Mouse (Mus musculus): ENCODE results near the gene Pfn1. TPM values are rescaled to one million over a fixed set of nuclear protein-coding genes. Genes with fewer than 3 reads are reported as not detected.
A peak's percentile ranks its signal among the peaks of the same experiment; 100 is the strongest.

The Pfn1 gene
- total RNA-seq, 2 experiments from 2014 or later, result 283 to 296 TPM

DNA sequence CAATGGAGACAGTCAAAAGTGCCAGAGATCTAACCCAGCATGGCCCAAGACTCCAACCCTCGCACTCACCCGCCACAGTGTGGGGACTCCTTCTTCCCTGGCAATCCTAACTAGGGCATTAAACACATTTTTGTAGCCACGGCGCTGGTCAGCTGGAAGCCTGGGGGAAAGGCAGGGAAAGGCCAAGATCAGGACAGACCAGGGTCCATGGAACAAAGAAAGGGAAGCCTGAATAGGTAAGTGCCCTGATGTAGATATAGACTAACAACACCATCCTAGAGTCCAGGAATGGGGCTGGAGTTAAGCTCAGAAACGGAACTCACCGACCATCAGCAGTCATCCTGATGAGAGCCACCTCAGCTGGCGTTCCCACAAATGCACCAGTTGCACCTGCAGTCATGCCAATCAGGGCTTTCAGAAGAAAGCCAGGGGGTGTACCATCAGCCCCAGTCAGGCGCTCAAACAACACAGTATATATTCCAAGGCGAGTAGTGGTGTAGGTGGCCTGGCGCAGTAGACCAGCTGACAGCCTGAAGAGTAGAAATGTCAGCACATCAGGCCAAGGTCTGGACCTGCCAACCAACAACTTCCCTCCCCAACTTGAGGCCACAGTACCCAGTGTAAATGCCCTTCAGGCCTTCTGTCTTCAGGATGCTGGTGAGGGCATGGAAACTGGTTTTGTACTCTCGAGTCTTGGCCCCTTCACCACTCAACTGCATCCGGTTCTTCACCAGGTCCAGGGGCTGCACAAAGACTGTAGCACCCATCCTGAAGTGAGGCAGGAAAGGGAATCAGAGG lies 8.8 kb downstream of the Pfn1 start:
- no peak for DNase-seq
- intact Hi-C loops (cut with DNase I), result loop anchor here (10.0 kb wide), 1 partner anchor 411 kb away; the partner anchor contains the start of genes 0610010K14Rik, Gm21988 and Rnasek

DNA sequence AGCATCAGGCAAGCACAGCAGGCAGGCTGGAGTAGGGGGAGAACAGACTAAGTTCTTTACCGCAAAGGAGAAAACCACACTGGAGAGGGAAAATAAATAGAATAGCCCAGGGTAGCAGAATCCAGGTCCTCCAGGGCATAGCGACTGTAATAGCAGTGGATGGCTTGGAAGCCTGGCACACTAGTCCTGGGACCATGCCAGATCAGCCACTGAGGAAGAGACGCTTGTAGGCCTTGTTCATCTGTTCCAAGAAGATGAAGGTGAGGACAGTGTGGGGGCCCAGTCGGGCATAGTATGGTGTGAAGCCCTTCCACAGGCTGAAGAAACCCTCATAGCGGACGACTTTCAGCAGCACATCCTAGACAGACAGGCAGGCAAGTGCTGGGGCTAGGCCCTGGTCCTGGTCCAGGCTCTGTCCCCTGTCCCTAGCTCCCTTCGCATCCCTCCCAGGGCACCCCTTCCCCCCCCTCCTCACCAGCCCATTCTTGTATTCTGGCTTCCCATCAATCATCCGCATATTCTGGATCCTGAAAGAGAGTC lies 9.8 kb downstream of the Pfn1 start:
- intact Hi-C loops (cut with DNase I), result loop anchor here (10.0 kb wide), 1 partner anchor 410 kb away; the partner anchor contains the start of genes 0610010K14Rik, Gm21988 and Rnasek
- no peak for DNase-seq

DNA sequence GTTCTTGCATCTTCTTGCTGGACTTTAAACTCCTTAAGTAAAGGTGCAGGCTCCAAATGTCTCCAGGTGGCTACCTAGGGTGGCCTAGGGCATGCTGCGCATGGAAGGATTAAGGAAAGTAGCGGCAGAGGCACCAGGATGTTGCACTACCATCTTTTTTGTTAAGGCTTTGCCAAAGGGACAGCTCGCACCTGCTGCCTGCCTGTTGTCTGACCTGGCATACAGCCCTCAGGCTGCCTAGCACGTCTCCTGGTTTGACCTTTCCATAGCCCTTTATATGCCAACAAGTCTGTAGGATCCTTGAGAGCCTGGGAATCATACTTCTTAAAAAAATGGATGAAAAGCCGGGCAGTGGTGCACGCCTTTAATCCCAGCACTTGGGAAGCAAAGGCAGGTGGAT lies 11.4 kb downstream of the Pfn1 start:
- intact Hi-C loops (cut with DNase I), result loop anchor here (10.0 kb wide), 1 partner anchor 408 kb away; the partner anchor contains the start of genes 0610010K14Rik, Gm21988 and Rnasek
- DNase-seq, result no peak

DNA sequence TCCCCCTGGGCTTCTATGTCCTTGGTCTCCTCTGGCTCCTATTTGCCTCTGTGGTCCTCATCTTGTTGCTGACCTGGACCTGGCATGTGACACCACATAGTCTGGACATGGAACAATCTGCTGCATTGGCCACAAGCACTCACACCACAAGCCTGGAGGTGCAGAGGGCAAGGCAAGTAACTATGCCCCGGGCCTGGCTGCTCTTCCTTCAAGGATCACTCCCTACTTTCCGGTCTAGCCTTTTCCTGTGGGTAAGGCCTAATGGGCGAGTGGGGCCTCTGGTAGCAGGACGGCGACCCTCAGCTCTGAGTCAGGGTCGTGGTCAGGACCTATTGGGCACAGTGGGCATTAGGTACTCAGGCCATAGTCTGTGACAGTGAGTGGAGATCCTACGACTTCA lies 13.2 kb downstream of the Pfn1 start:
- no peak for DNase-seq
- intact Hi-C loops (cut with DNase I), result loop anchor here (10.0 kb wide), 1 partner anchor 406 kb away; the partner anchor contains the start of genes 0610010K14Rik, Gm21988 and Rnasek

DNA sequence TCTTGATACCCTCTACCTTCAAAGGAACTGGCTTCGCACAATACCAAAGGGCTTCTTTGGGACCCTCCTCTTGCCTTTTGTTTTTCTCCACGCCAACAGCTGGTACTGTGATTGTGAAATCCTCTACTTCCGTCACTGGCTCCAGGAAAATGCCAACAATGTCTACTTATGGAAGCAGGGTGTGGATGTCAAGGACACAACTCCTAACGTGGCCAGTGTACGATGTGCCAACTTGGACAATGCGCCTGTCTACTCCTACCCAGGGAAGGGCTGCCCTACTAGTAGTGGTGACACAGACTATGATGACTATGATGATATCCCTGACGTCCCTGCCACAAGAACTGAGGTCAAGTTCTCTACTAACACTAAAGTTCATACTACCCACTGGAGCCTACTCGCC lies 14.5 kb downstream of the Pfn1 start:
- no peak for DNase-seq
- intact Hi-C loops (cut with DNase I), result loop anchor here (10.0 kb wide), 1 partner anchor 405 kb away; the partner anchor contains the start of genes 0610010K14Rik, Gm21988 and Rnasek

DNA sequence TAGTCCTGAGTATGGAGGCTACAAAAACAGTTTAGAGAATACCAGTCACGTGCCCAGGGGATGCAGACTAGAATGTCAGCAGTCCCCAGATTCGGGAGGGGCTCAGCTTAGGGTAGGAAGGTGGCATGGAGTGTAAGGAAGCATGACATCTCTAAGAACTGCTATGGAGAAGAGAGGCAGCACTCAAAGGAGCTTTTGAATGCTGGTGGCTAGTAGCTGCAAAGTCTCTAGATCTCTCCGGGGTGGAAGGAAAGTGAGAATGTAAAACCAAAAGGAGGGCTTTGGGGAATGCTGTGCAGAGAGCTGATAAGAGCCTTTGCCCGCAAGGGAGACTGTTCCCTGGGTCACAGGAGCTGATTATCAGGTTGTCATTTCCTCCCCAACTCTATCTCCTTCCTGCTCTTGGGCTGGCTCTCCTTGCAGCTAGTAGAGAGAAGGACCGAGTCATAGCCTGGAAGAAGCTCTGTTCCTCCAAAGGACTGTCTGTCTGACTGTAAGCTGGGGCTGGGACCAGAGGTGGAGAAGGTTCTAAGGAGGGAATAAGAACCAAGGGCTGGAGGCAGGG lies 15.6 kb downstream of the Pfn1 start, which contains the start of gene Gp1ba:
Gene Gp1ba, plus strand, starts transcription at position 409 of the 565 bp plus-strand sequence.
- intact Hi-C loops (cut with DNase I), result no loop called here
- no peak for DNase-seq

DNA sequence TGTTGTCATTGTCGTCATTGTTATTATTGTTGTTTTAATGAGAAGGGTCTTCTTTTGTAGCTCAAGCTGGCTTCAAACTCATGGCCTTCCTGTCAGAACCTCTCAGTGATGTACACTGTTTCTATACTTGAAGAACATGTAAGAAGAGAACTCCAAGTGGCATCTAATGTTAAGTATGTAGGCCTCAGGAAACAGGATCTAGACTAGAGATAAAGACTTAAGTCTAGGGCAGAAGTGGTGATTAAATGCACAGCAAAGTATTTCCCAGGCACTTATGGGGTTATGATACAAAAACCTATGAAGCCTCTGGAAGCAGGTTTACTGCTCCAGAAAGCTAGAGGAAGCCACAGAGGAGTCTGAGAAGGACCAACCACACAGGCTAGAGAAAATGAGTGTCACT lies 16.2 kb downstream of the Pfn1 start:
- no peak for DNase-seq
- intact Hi-C loops (cut with DNase I), result no loop called here

DNA sequence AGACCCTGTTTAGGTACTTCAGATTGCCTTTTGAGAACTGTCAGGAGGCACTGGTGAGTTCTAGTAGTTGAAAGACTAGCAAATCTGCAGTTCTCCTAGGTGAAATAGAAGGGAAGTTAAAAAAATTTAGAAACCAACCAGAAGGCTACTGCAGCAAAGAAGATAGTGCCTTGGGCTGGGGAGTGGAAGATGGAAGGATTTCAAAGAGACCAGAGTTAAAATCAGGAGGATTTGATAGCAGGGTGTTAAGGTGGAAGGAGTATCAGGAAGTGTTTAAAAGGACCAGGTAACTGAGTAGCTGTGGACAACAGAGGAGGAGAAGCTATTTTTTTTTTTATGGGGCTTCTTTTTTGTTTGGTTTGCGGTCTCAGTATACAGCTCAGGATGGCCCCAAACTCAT lies 16.7 kb downstream of the Pfn1 start:
- intact Hi-C loops (cut with DNase I), result no loop called here

DNA sequence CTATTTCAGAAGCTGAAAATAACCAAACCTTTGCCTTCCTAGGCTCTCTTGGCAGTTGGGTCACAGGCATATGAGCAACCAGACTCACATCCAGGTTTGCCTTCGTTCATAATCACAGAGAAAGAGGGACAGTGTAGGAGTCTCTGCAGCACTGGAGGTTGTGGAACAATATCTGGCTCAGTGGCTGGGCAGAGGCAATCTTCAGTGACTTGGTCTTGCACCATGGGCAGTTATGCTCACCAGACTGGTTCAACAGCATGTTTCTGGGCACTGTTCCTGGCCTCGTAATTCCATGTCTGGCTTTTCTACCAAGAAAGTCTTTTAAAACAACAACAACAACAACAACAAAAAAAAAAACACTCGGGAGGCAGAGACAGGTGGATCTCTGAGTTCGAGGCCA lies 18.8 kb downstream of the Pfn1 start:
- DNase-seq, result no peak
- intact Hi-C loops (cut with DNase I), result no loop called here

More for the DNA sequence above, 16.7 kb downstream of the Pfn1 start:
- DNase-seq, result no peak

DNA sequence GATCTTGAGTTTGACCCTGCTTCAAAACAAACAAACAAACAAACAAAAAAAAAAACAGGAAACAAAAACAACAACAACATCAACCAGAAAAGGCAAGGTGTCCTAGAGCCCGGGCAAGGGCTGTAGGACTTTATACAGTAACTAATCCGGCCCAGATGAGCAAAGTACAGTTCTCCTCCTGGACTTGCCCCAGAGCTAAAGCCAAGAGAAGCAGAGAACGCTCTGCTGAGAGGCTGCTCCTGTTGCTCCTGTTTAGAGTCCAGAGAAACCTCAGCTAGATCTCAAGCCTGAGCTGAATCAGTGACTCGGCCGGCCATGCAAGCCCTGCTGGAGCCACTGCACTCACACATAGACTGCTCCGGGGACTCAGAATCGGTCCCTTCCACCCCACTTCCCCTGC lies 24.3 kb downstream of the Pfn1 start:
- DNase-seq, result no peak
- intact Hi-C loops (cut with DNase I), result no loop called here

DNA sequence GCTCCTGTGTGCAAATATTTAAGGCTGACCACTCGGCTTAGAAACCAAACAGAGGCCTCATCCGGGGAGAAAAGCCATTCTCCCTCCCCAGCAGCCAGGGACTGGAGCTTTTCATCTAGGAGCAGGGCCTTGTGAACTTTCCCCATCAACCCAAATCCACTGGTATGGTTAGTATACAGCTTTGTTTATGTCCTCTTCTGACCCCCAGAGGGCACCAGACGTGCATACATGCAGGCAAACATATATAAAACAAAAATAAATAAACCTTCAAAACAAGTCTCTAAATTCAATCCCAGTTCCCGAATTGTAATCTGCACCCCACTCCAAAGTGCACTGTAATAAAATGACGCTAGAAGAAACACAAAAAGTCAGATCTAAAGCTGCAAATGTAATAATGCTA lies 24.9 kb downstream of the Pfn1 start:
- no peak for DNase-seq
- intact Hi-C loops (cut with DNase I), result loop anchor here (1.0 kb wide), 1 partner anchor 126 kb away; no protein-coding TSS in a partner anchor

DNA sequence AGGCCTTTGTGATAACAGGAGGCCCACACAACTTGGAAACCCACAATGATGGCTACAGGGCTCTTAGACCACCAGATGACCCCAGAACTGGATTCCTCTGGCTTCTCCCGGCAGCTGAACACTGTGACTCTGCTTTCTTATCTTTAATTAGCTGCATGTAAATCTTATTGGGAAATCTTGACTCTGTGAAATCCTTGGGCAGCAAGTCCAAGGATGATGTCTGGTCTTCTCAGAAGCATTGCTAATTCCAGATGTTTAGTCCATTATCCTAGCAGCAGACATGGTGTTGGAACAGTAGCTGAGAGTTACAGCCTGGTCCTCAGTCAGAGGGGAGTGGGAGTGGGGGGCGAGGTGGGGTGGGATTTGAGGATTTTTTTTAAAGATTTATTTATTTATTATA lies 26.0 kb downstream of the Pfn1 start:
- intact Hi-C loops (cut with DNase I), result no loop called here
- DNase-seq, result no peak

DNA sequence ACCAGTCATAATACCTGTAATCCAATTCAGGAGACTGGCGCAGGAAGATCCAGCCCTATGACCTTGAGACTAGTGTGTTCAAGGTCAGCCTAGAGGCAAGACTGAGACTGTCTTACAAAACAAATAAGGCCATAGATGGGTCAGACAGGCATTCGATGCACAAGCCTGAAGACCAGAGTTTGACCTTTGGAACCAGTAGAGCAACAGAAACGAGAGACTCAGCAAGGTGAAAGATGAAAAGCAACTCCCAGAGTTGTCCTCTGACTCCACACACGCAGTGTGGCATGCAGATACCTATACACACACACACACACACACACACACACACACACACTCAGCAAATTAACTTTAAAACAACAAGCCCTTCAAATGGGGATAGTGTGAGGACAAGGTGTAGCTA lies 27.6 kb downstream of the Pfn1 start:
- intact Hi-C loops (cut with DNase I), result no loop called here

DNA sequence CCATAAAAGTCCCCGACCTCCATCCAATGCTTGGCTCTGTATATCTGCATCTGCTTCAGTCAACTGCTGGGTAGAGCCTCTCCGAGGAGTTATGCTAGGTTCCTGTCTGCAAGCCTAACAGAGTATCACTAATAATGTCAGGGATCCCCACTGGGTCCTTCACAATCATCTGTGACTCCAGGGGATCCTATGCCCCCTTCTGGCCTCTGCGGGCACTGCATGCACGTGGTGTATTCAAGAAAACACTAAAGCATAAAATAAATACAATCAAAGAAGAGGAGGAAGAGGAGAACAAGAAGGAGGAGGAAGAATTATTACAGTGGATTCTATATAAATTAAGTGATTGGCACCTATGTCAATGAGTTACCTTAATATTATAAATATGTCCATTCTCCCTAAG lies 29.0 kb downstream of the Pfn1 start:
- peak in 1 of 2 experiments; percentile 64 for DNase-seq

More for the DNA sequence above, 27.6 kb downstream of the Pfn1 start:
- DNase-seq, result no peak

DNA sequence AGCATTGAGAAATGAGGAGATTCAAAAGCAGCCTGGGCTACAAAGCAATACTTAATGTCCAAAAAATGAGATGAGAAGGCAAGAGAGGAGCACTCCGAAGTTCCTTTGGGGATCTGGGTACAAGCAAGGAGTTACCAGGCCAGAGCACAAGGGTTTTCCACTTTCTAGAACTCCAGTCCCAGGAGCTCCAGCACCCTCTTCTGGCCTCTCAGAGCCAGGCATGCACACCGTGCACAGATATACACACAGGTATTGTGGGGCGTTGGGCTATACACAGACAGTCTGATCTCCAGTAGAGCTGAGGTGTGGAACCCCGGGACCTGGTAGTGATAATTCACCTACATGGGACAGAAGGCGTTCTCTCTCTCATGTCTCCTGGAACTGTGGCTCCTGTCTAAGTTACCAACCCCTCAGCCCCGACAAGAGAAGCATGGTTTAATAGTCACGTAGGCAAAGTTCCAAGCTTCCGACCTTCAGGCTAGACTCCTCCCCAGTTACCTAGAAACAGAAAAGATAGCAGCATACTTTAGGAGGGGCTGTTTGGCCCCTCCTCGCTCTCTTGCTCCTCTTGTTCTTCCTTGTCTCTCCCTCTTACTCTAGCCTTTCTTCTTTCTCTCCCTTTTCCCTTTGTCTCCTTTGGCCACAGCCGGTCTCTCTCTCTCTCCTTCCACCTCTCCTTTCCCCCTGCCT lies 31.2 kb downstream of the Pfn1 start:
- no peak for DNase-seq
- intact Hi-C loops (cut with DNase I), result no loop called here

More for the DNA sequence above, 29.0 kb downstream of the Pfn1 start:
- intact Hi-C loops (cut with DNase I), result no loop called here

DNA sequence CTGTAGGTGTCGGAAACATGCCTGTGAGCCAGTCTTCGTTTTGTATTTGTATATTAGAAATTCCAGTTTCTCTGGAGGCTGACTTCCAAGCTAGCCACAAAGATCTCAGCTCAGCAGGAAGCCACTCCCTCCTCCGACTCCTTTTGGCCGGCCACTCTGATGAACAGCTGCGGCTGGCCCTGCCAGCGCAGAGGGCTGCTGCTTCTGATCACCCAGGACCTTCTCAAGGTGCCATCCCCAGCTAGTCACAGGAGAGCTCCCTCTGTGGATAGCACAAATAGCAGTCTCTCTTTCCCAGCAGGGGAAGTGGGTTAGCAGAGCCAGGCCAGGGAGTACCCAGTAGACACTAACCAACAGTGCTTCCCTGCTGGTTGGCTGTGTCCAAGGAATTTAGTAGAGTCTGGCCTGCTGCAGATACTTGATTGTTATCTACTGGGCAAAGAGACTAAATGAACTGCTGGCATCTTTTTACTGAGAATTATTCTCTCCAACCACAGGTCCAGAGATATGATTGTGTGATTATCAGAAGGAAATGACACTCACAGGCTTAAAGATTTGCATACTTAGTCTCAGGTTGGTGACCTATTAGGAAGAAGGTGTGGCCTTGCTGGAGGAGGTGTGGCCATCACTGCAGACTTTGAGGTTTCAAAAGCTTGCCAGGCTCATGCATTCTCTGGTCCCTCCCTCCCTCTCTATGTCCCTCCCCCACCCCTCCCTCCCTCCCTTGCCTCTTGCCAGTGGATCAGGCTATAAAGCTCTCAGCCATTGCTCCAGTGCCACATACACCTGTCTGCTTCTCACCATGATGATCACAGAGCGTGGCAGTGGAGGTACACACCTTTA lies 32.3 kb downstream of the Pfn1 start:
- DNase-seq, result no peak

DNA sequence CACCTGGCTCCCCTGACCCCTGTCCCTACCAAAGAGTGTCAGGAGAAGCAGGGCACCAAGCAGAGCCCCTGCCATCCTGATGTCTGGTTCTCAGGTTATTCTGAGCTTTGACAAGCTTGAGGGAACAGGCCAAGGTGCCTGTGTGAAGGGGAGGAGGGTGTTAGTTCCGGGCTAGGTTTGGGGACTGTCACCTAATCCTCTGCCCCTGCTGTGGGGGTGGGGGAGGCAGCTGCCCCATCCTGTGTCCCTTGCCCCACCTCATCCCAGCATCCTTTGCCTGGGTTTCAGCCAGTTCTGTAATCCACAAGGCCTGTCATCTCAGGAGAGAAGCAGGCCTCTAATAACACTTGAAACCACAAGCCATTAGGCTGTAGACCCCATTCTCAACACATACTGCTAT lies 35.3 kb downstream of the Pfn1 start, which contains the start of gene Chrne:
Gene Chrne, minus strand, starts transcription at position 116 of the 400 bp plus-strand sequence.
- no peak for DNase-seq
- intact Hi-C loops (cut with DNase I), result no loop called here

More for the DNA sequence above, 32.3 kb downstream of the Pfn1 start:
- intact Hi-C loops (cut with DNase I), result no loop called here

DNA sequence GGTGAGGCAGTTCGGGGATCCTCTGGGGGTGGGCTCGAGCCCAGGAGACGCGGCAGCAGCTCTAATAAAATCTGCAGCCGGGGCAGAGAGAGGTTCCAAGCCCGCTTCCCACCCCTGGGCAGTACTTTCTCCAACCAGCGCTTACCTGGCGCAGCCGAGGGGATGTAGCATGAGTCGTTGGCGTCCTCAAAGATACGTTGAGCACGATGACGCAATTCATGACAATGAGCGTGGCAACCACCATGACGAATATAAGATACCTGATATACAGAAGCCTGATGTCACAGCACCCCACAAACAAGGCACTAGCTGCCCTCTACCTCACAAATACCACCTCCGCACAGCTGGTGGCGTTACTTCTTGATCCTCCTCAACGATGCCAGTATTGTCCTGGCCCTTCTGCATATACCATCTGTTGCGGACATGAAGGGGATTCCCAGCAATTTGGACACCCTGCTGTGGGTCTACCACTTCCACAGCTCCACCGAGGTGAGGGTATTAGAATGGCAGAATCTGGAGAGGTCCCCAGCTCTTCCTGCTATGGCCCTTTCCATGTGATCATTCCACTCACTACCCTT lies 38.8 kb downstream of the Pfn1 start, which contains the start of gene 4930544D05Rik:
Gene 4930544D05Rik, plus strand, starts transcription at position 333 of the 578 bp plus-strand sequence.
- intact Hi-C loops (cut with DNase I), result no loop called here
- DNase-seq, result no peak

DNA sequence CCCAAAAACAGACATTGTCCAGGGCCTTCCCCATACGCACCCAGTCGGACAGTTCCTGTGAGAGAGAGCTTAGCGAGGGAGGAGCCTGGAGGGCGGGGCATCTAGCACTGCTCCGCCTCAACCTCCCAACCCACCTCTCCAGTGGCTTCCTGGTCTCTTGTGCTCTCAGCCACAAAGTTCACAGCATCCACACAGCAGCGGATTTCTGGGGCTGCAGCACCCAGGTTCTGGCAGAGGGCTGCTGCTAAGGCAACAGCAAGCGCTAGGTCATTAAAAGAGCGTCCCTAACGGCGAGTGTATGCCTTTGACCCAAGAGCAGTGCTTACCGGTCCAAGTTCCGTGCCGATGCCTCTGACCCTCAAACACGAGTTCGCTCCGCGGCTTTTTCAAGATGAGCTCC lies 39.4 kb downstream of the Pfn1 start:
- intact Hi-C loops (cut with DNase I), result no loop called here
- DNase-seq, result peak; percentile 68 to 70

All from heart, postnatal 36 days (tissue).